Mouse (Mus musculus) liver, embryonic 16.5 days (tissue): Measurements from ENCODE around the gene Creld1. TPM values are rescaled to one million over a fixed set of nuclear protein-coding genes. Genes with fewer than 3 reads are reported as not detected.

Source experiments
- ATAC-seq: fragments of 200-750 bp; cut with Nextera tagmentation; 2 replicates; pipeline ENCODE4 v1.8.0; 2017; ENCODE audit warnings: low read depth, mild to moderate bottlenecking, moderate number of reproducible peaks, moderate library complexity
- H3K27ac ChIP-seq: fragments of 300-500 bp; sonication (generic); 2 replicates; pipeline ENCODE4 v1.5.1; 2014; ENCODE audit warnings: mild to moderate bottlenecking, low read length
- H3K27me3 ChIP-seq: fragments of 300-500 bp; sonication (generic); 2 replicates; pipeline ENCODE4 v1.6.1; 2014; ENCODE audit warnings: low read depth, low read length, mixed read lengths; ENCODE audit not compliant: control insufficient read depth, insufficient read depth
- H3K36me3 ChIP-seq: fragments of 300-500 bp; sonication (generic); 2 replicates; pipeline ENCODE4 v1.6.1; 2014; ENCODE audit warnings: mild to moderate bottlenecking; ENCODE audit not compliant: control insufficient read depth, insufficient read depth
- H3K4me1 ChIP-seq: fragments of 300-500 bp; sonication (generic); 2 replicates; pipeline ENCODE4 v1.6.1; 2014; ENCODE audit warnings: low read depth, low read length, mixed read lengths; ENCODE audit not compliant: control insufficient read depth
- H3K4me2 ChIP-seq: fragments of 300-500 bp; sonication (generic); 2 replicates; pipeline ENCODE4 v1.6.1; 2014; ENCODE audit warnings: low read depth, low read length, mixed read lengths
- H3K4me3 ChIP-seq: fragments of 300-500 bp; sonication (generic); 2 replicates; pipeline ENCODE4 v1.5.1; 2014; ENCODE audit warnings: low read depth, mild to moderate bottlenecking, low read length
- H3K9ac ChIP-seq: fragments of 300-500 bp; sonication (generic); 2 replicates; pipeline ENCODE4 v1.6.1; 2014; ENCODE audit warnings: low read depth, low read length
- H3K9me3 ChIP-seq: fragments of 300-500 bp; sonication (generic); replicated peaks from 2 replicates; pipeline ENCODE4 v1.6.1; 2016; ENCODE audit warnings: low read length; ENCODE audit not compliant: control insufficient read depth
- WGBS: fragments of 180-500 bp; shearing (Covaris S2); extraction: QIAGEN DNeasy Blood & Tissue Kit; methylation state at CpG from one replicate; pipeline ENCODE4 v1.1.7; 2014; ENCODE audit not compliant: insufficient replicate concordance; 5-methylcytosine and 5-hydroxymethylcytosine counted together
- polyA plus RNA-seq: library from polyadenylated mRNA; unstranded; fragments of >200 nt; fragmentation: Nextera tagmentation; extraction: Ambion mirVana; gene quantifications from 2 replicates; pipeline ENCODE4 v1.2.1, GENCODE M21; 2015

Gene Creld1
- polyA plus RNA-seq, 1 experiment from 2014 or later = 7.3 TPM

- Histone ChIP-seq H3K4me3 (no peak overlapping the region), H3K4me2 (no peak overlapping the region), H3K4me1 (peaks cover 3% of the 10 kb centered on the region), H3K9me3 (no peaks in the 10 kb centered on the region), H3K27me3 (peaks cover under 1% of the 10 kb centered on the region; the same call in 1 of the 2 replicates), H3K27ac (no peak overlapping the region), H3K36me3 (no peaks in the 10 kb centered on the region), H3K9ac (no peak overlapping the region)
- no peak for ATAC-seq
- WGBS = 35% methylated on average over 7 of the region's 7 CpGs
Measured at GRCm38 (mm10) chr6:113477353-113477752, 5.7 kb upstream of the Creld1 start.

GRCm38 (mm10) chr6:113478906-113479305 is 4.2 kb upstream of the Creld1 start:
- Histone ChIP-seq H3K27me3 (peaks cover 2% of the 10 kb centered on the region; the same call in 1 of the 2 replicates), H3K4me2 (no peak overlapping the region), H3K4me1 (peaks cover 13% of the 10 kb centered on the region), H3K36me3 (no peaks in the 10 kb centered on the region), H3K9me3 (no peaks in the 10 kb centered on the region), H3K4me3 (no peak overlapping the region), H3K9ac (no peak overlapping the region), H3K27ac (no peak overlapping the region)
- 67% methylated on average over 10 of the region's 10 CpGs for WGBS
- no peak for ATAC-seq

GRCm38 (mm10) chr6:113480555-113481373 is 2.3 kb upstream of the Creld1 start:
- Histone ChIP-seq H3K9me3 (no peaks in the 10 kb centered on the region), H3K9ac (no peak overlapping the region), H3K4me3 (no peak overlapping the region), H3K36me3 (no peaks in the 10 kb centered on the region), H3K4me1 (peaks cover 16% of the 10 kb centered on the region), H3K27ac (no peak overlapping the region), H3K27me3 (peaks cover 2% of the 10 kb centered on the region; the same call in 1 of the 2 replicates), H3K4me2 (no peak overlapping the region)
- WGBS = 60% methylated on average over 18 of the region's 18 CpGs
- no peak for ATAC-seq

- Histone ChIP-seq H3K27ac (peak overlapping the region; percentile 47; the same call in 1 of the 2 replicates), H3K4me1 (peaks cover 26% of the 10 kb centered on the region), H3K9ac (peak overlapping the region; percentile 55), H3K4me2 (peak overlapping the region; percentile 98), H3K36me3 (no peaks in the 10 kb centered on the region), H3K9me3 (no peaks in the 10 kb centered on the region), H3K27me3 (peaks cover 2% of the 10 kb centered on the region; the same call in 1 of the 2 replicates), H3K4me3 (peak overlapping the region; percentile 74)
- peak; percentile 35 for ATAC-seq
- WGBS = 2% methylated on average over 65 of the region's 65 CpGs
Measured at GRCm38 (mm10) chr6:113482477-113483099, 509 bp upstream of the Creld1 start.

GRCm38 (mm10) chr6:113483729-113484128 is 632 bp downstream of the Creld1 start:
- no peaks in the 10 kb centered on the region for H3K9me3 ChIP-seq
- WGBS = 13% methylated on average over 10 of the region's 10 CpGs
- H3K27me3 ChIP-seq = peaks cover 2% of the 10 kb centered on the region; the same call in 1 of the 2 replicates
- peaks cover 28% of the 10 kb centered on the region for H3K4me1 ChIP-seq
- H3K9ac ChIP-seq = peak overlapping the region; percentile 71
- H3K4me3 ChIP-seq = peak overlapping the region; percentile 74
- no peaks in the 10 kb centered on the region for H3K36me3 ChIP-seq
- ATAC-seq = no peak
- peak overlapping the region; percentile 98 for H3K4me2 ChIP-seq
- H3K27ac ChIP-seq = peak overlapping the region; percentile 53

GRCm38 (mm10) chr6:113487125-113487576 is 4.1 kb downstream of the Creld1 start:
- Histone ChIP-seq H3K36me3 (no peaks in the 10 kb centered on the region), H3K4me2 (no peak overlapping the region), H3K4me1 (peaks cover 26% of the 10 kb centered on the region), H3K9ac (no peak overlapping the region), H3K27me3 (peaks cover 2% of the 10 kb centered on the region; the same call in 1 of the 2 replicates), H3K27ac (peak overlapping the region; percentile 27; the same call in 1 of the 2 replicates), H3K4me3 (no peak overlapping the region), H3K9me3 (no peaks in the 10 kb centered on the region)
- 34% methylated on average over 7 of the region's 7 CpGs for WGBS
- ATAC-seq = no peak

GRCm38 (mm10) chr6:113489410-113489809 is 6.3 kb downstream of the Creld1 start:
- no peaks in the 10 kb centered on the region for H3K36me3 ChIP-seq
- no peaks in the 10 kb centered on the region for H3K9me3 ChIP-seq
- no peak for ATAC-seq
- peaks cover 15% of the 10 kb centered on the region for H3K4me1 ChIP-seq
- H3K27me3 ChIP-seq = peaks cover under 1% of the 10 kb centered on the region; the same call in 1 of the 2 replicates
- H3K27ac ChIP-seq = no peak overlapping the region
- no peak overlapping the region for H3K4me2 ChIP-seq
- H3K9ac ChIP-seq = no peak overlapping the region
- H3K4me3 ChIP-seq = no peak overlapping the region
- 75% methylated on average over 14 of the region's 14 CpGs for WGBS

- WGBS = 72% methylated on average over 24 of the region's 24 CpGs
- H3K36me3 ChIP-seq = no peaks in the 10 kb centered on the region
Measured at GRCm38 (mm10) chr6:113492101-113492864, 9.2 kb downstream of the Creld1 start.

More at GRCm38 (mm10) chr6:113492101-113492864, 9.2 kb downstream of the Creld1 start:
- H3K27me3 ChIP-seq = peaks cover 17% of the 10 kb centered on the region
- H3K4me1 ChIP-seq = peaks cover 13% of the 10 kb centered on the region
- no peak overlapping the region for H3K4me3 ChIP-seq
- H3K9me3 ChIP-seq = no peaks in the 10 kb centered on the region
- H3K4me2 ChIP-seq = no peak overlapping the region
- H3K27ac ChIP-seq = no peak overlapping the region
- no peak overlapping the region for H3K9ac ChIP-seq
- no peak for ATAC-seq
